Mouse (Mus musculus) left cerebral cortex, postnatal 36 days (tissue): ENCODE measurements at regions not wholly inside any gene's neighbourhood (a gene's known extent, or its start where the extent isn't known, plus 50 kb on each side); places are given as distances from the start of the nearest gene placed in this dataset.
A peak's percentile ranks its signal among the peaks of the same experiment; 100 is the strongest.

Experiments
- DNase-seq, 2 experiments: peaks; one replicate each; pipeline ENCODE4 v3.0.0; 2021 to 2022; ENCODE audit warnings: low spot score in 2 of 2, mixed read lengths in 1 of 2
- intact Hi-C: fragments of 180-260 bp; cut with DNase I; formaldehyde crosslinking; loops from one replicate; pipeline ENCODE4 v1.15.1; 2025

GRCm38 (mm10) chr7:76121242-76121844, 108.3 kb upstream of the Agbl1 start:
- DNase-seq = no peak
- intact Hi-C loops = no loop called here

- peak; percentile 61 to 72 for DNase-seq
- intact Hi-C loops = no loop called here
These were observed 102.0 kb upstream of the Agbl1 start for GRCm38 (mm10) chr7:76127641-76128111.

GRCm38 (mm10) chr7:76142455-76142854, 87.2 kb upstream of the Agbl1 start:
- DNase-seq = no peak
- intact Hi-C loops = no loop called here

GRCm38 (mm10) chr7:76146385-76146784, 83.3 kb upstream of the Agbl1 start:
- no peak for DNase-seq
- intact Hi-C loops = no loop called here

GRCm38 (mm10) chr7:76156869-76157268, 72.8 kb upstream of the Agbl1 start:
- DNase-seq = no peak
- intact Hi-C loops = no loop called here

GRCm38 (mm10) chr7:76164191-76164590, 65.5 kb upstream of the Agbl1 start:
- intact Hi-C loops = no loop called here
- no peak for DNase-seq

- intact Hi-C loops = no loop called here
- DNase-seq = no peak
These were observed 64.7 kb upstream of the Agbl1 start for GRCm38 (mm10) chr7:76164735-76165630.

GRCm38 (mm10) chr7:76170481-76170880, 59.2 kb upstream of the Agbl1 start:
- intact Hi-C loops = no loop called here
- no peak for DNase-seq

GRCm38 (mm10) chr7:76176235-76176634, 53.5 kb upstream of the Agbl1 start:
- intact Hi-C loops = no loop called here
- no peak for DNase-seq

- intact Hi-C loops = no loop called here
- no peak for DNase-seq
These were observed 52.3 kb upstream of the Agbl1 start for GRCm38 (mm10) chr7:76177420-76177819.
